Mouse (Mus musculus): ENCODE results near the gene Hexim2.

- no peak for TF ChIP-seq POLR2A (IDR thresholded peaks at IDR 0.05; ENCODE audit: borderline replicate concordance, control insufficient read depth, low read depth, low read length)
- no peak for TF ChIP-seq CTCF (IDR thresholded peaks at IDR 0.05; ENCODE audit: control insufficient read depth, insufficient read depth, low read length)
These were observed 38.9 kb upstream of the Hexim2 start for GRCm38 (mm10) chr11:103093306-103093705.

Measured in bone marrow, adult 2 months (tissue).